Comparison of ENCODE assay signal across 12 mouse cellular contexts in genomic region chr1:74286869-74287607, GRCm38 (mm10). TPM values are rescaled to one million over a fixed set of nuclear protein-coding genes. Genes with fewer than 3 reads are reported as not detected.
DNase-seq lines count a peak whose midpoint lies in the region; ATAC-seq and TF ChIP-seq lines count a peak whose summit lies in the region.
"Not testable (repeated sequence)": the region's sequence is repeated elsewhere in the genome, so short reads cannot be mapped to it uniquely, and the experiment has no call there.
"Had no signal": no experiment of that assay in that cellular context is flagged by ENCODE, and none has a peak within 500 bp of the region (broad histone marks: within the 10 kb centered on the region; RNA-seq: fewer than 3 reads in every experiment).

No protein-coding gene starts in this region.

- TF ChIP-seq POLR2A in olfactory bulb, adult 2 months (IDR thresholded peaks at IDR 0.05; ENCODE audit: insufficient read depth, low read depth, low read length); testis, adult 2 months (IDR thresholded peaks at IDR 0.05; ENCODE audit: control insufficient read depth, low read depth, low read length): not testable (repeated sequence)

- TF ChIP-seq CTCF in olfactory bulb, adult 2 months (IDR thresholded peaks at IDR 0.05; ENCODE audit: insufficient read depth, low read depth, low read length): 0 out of 2 replicates have a peak, but pooled peaks have one; percentile 22
- 0 out of 2 replicates have a peak, but pooled peaks have one; percentile 7 for TF ChIP-seq CTCF in testis, adult 2 months (IDR thresholded peaks at IDR 0.05; ENCODE audit: control insufficient read depth, insufficient read depth, insufficient replicate concordance, low read depth, low read length)

- ATAC-seq in common myeloid progenitor, adult 5-6 weeks (replicated peaks; ENCODE audit: low read depth, poor library complexity, severe bottlenecking): peak; percentile 30; the same call in 1 of the 2 replicates
- ATAC-seq in heart, embryonic 16.5 days (replicated peaks; ENCODE audit: extremely low read depth, insufficient read depth, low FRiP score): not testable (repeated sequence)
- peak; percentile 33; the same call in 1 of the 2 replicates for ATAC-seq in megakaryocyte, adult 5-6 weeks (ENCODE audit: poor library complexity, severe bottlenecking)

- not testable (repeated sequence) for H3K27me3 ChIP-seq in heart, embryonic 16.5 days (ENCODE audit: control insufficient read depth, insufficient read depth, low read length); testis, adult 2 months (ENCODE audit: control insufficient read depth, insufficient read depth, low read length)

- not testable (repeated sequence) for H3K4me3 ChIP-seq in heart, embryonic 16.5 days (ENCODE audit: low read length); olfactory bulb, adult 2 months (ENCODE audit: insufficient read depth, low read depth, low read length); testis, adult 2 months (ENCODE audit: control insufficient read depth, low read depth, low read length)

- peaks cover 31% of the 10 kb centered on the region for H3K36me3 ChIP-seq in heart, embryonic 16.5 days (ENCODE audit: control insufficient read depth, insufficient read depth)
- not testable (repeated sequence) for H3K36me3 ChIP-seq in testis, adult 2 months (ENCODE audit: control insufficient read depth, insufficient read depth, low read length)

- H3K4me1 ChIP-seq in heart, embryonic 16.5 days (ENCODE audit: control insufficient read depth, insufficient read depth, low read length): peaks cover 69% of the 10 kb centered on the region
- peaks cover 35% of the 10 kb centered on the region for H3K4me1 ChIP-seq in olfactory bulb, adult 2 months (ENCODE audit: control insufficient read depth, insufficient read depth, low read length)
- H3K4me1 ChIP-seq in testis, adult 2 months (ENCODE audit: control insufficient read depth, insufficient read depth, low read length): not testable (repeated sequence)

- not testable (repeated sequence) for H3K27ac ChIP-seq in heart, embryonic 16.5 days (ENCODE audit: low read length); olfactory bulb, adult 2 months (ENCODE audit: insufficient read depth, low read depth, low read length); testis, adult 2 months (ENCODE audit: control insufficient read depth, insufficient read depth, low read depth, low read length)

- H3K9ac ChIP-seq in heart, embryonic 16.5 days (ENCODE audit: low read length): 0 out of 2 replicates have a peak overlapping the region, but pooled peaks have one; percentile 12

- peak; percentile 17 to 28 for DNase-seq in B cell, adult 2 months
- peak; percentile 85 for DNase-seq in brain, adult 2 months (ENCODE audit: low read depth, low spot score)
- peak; percentile 52 for DNase-seq in kidney, postnatal 10 days

- WGBS in heart, embryonic 16.5 days: 53% methylated on average over 15 of the region's 17 CpGs
- 51% methylated on average over 15 of the region's 17 CpGs for WGBS in olfactory bulb, adult 2 months

- not testable (repeated sequence) for H3K4me2 ChIP-seq in heart, embryonic 16.5 days (ENCODE audit: low read depth, low read length)

- not testable (repeated sequence) for H3K9me3 ChIP-seq in heart, embryonic 16.5 days (replicated peaks; ENCODE audit: control insufficient read depth, low read length)

RNA-seq across cellular contexts. Expression of gene Pnkd, which starts 2.3 kb away (rescaled TPM):
- total RNA-seq in common myeloid progenitor, adult 5-6 weeks (2017): 11.6 and 17.2 TPM in 2 replicates
- polyA plus RNA-seq in heart, embryonic 16.5 days (2015; fragmentation: Nextera tagmentation; extraction: Ambion mirVana): 314 and 324 TPM in 2 replicates
- 23.5 and 23.6 TPM in 2 replicates for total RNA-seq in megakaryocyte, adult 5-6 weeks (2015)
- total RNA-seq in megakaryocyte, adult 5-6 weeks (2017): 7.7 and 8.9 TPM in 2 replicates
- polyA plus RNA-seq in olfactory bulb, adult 2 months (2012; ENCODE audit: insufficient read depth, insufficient read length, low replicate concordance, missing spikeins): not detected in 2 replicates
- polyA plus RNA-seq in testis, adult 2 months (2012; rRNA removed): 118 and 119 TPM in 2 replicates

RNA-seq across cellular contexts. Expression of gene Aamp, which starts 2.5 kb away (rescaled TPM):
- 84.2 and 100 TPM in 2 replicates for total RNA-seq in common myeloid progenitor, adult 5-6 weeks (2017)
- 214 and 223 TPM in 2 replicates for polyA plus RNA-seq in heart, embryonic 16.5 days (2015; fragmentation: Nextera tagmentation; extraction: Ambion mirVana)
- 27.8 and 33.6 TPM in 2 replicates for total RNA-seq in megakaryocyte, adult 5-6 weeks (2015)
- 48.2 and 59.5 TPM in 2 replicates for total RNA-seq in megakaryocyte, adult 5-6 weeks (2017)
- not detected in 2 replicates for polyA plus RNA-seq in olfactory bulb, adult 2 months (2012; ENCODE audit: insufficient read depth, insufficient read length, low replicate concordance, missing spikeins)
- polyA plus RNA-seq in testis, adult 2 months (2012; rRNA removed): 1,529 and 1,552 TPM in 2 replicates

RNA-seq across cellular contexts. Expression of gene Gpbar1, which starts 8.7 kb away (rescaled TPM):
- total RNA-seq in common myeloid progenitor, adult 5-6 weeks (2017): not detected in 2 replicates
- 0.22 and 0.30 TPM in 2 replicates for polyA plus RNA-seq in heart, embryonic 16.5 days (2015; fragmentation: Nextera tagmentation; extraction: Ambion mirVana)
- not detected in 2 replicates for total RNA-seq in megakaryocyte, adult 5-6 weeks (2015)
- not detected in 2 replicates for total RNA-seq in megakaryocyte, adult 5-6 weeks (2017)
- not detected in 2 replicates for polyA plus RNA-seq in olfactory bulb, adult 2 months (2012; ENCODE audit: insufficient read depth, insufficient read length, low replicate concordance, missing spikeins)
- polyA plus RNA-seq in testis, adult 2 months (2012; rRNA removed): 0.10 and 0.16 TPM in 2 replicates
- total RNA-seq: adrenal gland, adult 2 months; heart, adult 18-20 months; heart, postnatal 25 days had no signal
- polyA plus RNA-seq: neural tube, embryonic 15.5 days had no signal

RNA-seq across cellular contexts. Expression of gene Tmbim1, which starts 18.4 kb away (rescaled TPM):
- total RNA-seq in common myeloid progenitor, adult 5-6 weeks (2017): 16.1 and 19.7 TPM in 2 replicates
- polyA plus RNA-seq in heart, embryonic 16.5 days (2015; fragmentation: Nextera tagmentation; extraction: Ambion mirVana): 51.2 and 51.4 TPM in 2 replicates
- total RNA-seq in megakaryocyte, adult 5-6 weeks (2015): 13.6 and 15.5 TPM in 2 replicates
- 11.3 and 13.8 TPM in 2 replicates for total RNA-seq in megakaryocyte, adult 5-6 weeks (2017)
- polyA plus RNA-seq in olfactory bulb, adult 2 months (2012; ENCODE audit: insufficient read depth, insufficient read length, low replicate concordance, missing spikeins): 36.6 TPM in 1 of 2 replicates, not detected in the other
- polyA plus RNA-seq in testis, adult 2 months (2012; rRNA removed): 6.3 TPM in 2 replicates

RNA-seq across cellular contexts. Expression of gene Arpc2, which starts 51.2 kb away (rescaled TPM):
- total RNA-seq in common myeloid progenitor, adult 5-6 weeks (2017): 298 and 302 TPM in 2 replicates
- 415 and 472 TPM in 2 replicates for polyA plus RNA-seq in heart, embryonic 16.5 days (2015; fragmentation: Nextera tagmentation; extraction: Ambion mirVana)
- 1,564 and 1,782 TPM in 2 replicates for total RNA-seq in megakaryocyte, adult 5-6 weeks (2015)
- 803 and 834 TPM in 2 replicates for total RNA-seq in megakaryocyte, adult 5-6 weeks (2017)
- not detected in 2 replicates for polyA plus RNA-seq in olfactory bulb, adult 2 months (2012; ENCODE audit: insufficient read depth, insufficient read length, low replicate concordance, missing spikeins)
- 98.3 and 107 TPM in 2 replicates for polyA plus RNA-seq in testis, adult 2 months (2012; rRNA removed)

Comparison
In these comparisons a context has a peak if more than half of its experiments do, and no peak if none do; other contexts are left out.
1. DNase-seq: peak in every context shown above with its lines; median percentile 85 in brain, adult 2 months; 52 in kidney, postnatal 10 days; 22 in B cell, adult 2 months.